Mouse (Mus musculus) midbrain, postnatal 0 days (tissue): ENCODE results near the gene Rnf41. TPM values are rescaled to one million over a fixed set of nuclear protein-coding genes. Genes with fewer than 3 reads are reported as not detected.

Experiments
- ATAC-seq: fragments of 200-750 bp; cut with Nextera tagmentation; 2 replicates; pipeline ENCODE4 v1.8.0; 2017; ENCODE audit warnings: moderate number of reproducible peaks, mild to moderate bottlenecking, moderate TSS enrichment, moderate library complexity; ENCODE audit not compliant: low FRiP score
- DNase-seq: peaks from one replicate; pipeline ENCODE4 v3.0.0-alpha.2; 2015; ENCODE audit warnings: low spot score
- H3K27ac ChIP-seq: fragments of 300-500 bp; sonication (generic); 2 replicates; pipeline ENCODE4 v1.5.1; 2014; ENCODE audit warnings: low read depth, mild to moderate bottlenecking, low read length, mixed read lengths
- H3K27me3 ChIP-seq: fragments of 300-500 bp; sonication (generic); 2 replicates; pipeline ENCODE4 v1.6.1; 2014; ENCODE audit warnings: low read length, control low read depth, mixed read lengths; ENCODE audit not compliant: insufficient read depth
- H3K36me3 ChIP-seq: fragments of 300-500 bp; sonication (generic); 2 replicates; pipeline ENCODE4 v1.6.1; 2014; ENCODE audit warnings: low read length, control low read depth, mixed read lengths; ENCODE audit not compliant: insufficient read depth
- H3K4me1 ChIP-seq: fragments of 300-500 bp; sonication (generic); 2 replicates; pipeline ENCODE4 v1.6.1; 2014; ENCODE audit warnings: mild to moderate bottlenecking, control low read depth, antibody characterized with exemption, low read length, mixed read lengths; ENCODE audit not compliant: insufficient read depth
- H3K4me2 ChIP-seq: fragments of 300-500 bp; sonication (generic); 2 replicates; pipeline ENCODE4 v1.6.1; 2014; ENCODE audit warnings: low read depth, mild to moderate bottlenecking, low read length, mixed read lengths; ENCODE audit not compliant: poor library complexity, severe bottlenecking
- H3K4me3 ChIP-seq: fragments of 300-500 bp; sonication (generic); 2 replicates; pipeline ENCODE4 v1.5.1; 2014; ENCODE audit warnings: low read depth, mild to moderate bottlenecking, low read length, moderate library complexity
- H3K9ac ChIP-seq: fragments of 300-500 bp; sonication (generic); replicated peaks from 2 replicates; pipeline ENCODE4 v1.6.1; 2014; ENCODE audit warnings: mild to moderate bottlenecking, low read length, moderate library complexity, mixed read lengths; ENCODE audit not compliant: poor library complexity, severe bottlenecking
- H3K9me3 ChIP-seq: fragments of 300-500 bp; sonication (generic); 2 replicates; pipeline ENCODE4 v1.6.1; 2016; ENCODE audit warnings: low read length, control low read depth
- CTCF ChIP-seq: IDR thresholded peaks from 2 replicates; pipeline ENCODE4 v1.5.1; 2016; ENCODE audit warnings: antibody characterized with exemption, mild to moderate bottlenecking
- WGBS: fragments of 180-500 bp; shearing (Covaris S2); extraction: QIAGEN DNeasy Blood & Tissue Kit; methylation state at CpG from one replicate; pipeline ENCODE4 v1.1.7; 2014; 5-methylcytosine and 5-hydroxymethylcytosine counted together
- polyA plus RNA-seq: library from polyadenylated mRNA; unstranded; fragments of >200 nt; fragmentation: Nextera tagmentation; extraction: Ambion mirVana; gene quantifications from 2 replicates; pipeline ENCODE4 v1.2.1, GENCODE M21; 2015
- total RNA-seq: library from RNA; depleted of rRNA; stranded (reverse); fragments of >200 nt; gene quantifications from 2 replicates; pipeline ENCODE4 v1.2.3, GENCODE M21; 2014

Rnf41 gene
- total and polyA plus RNA-seq, 2 experiments from 2014 or later: 91.6 to 94.3 TPM

DNA sequence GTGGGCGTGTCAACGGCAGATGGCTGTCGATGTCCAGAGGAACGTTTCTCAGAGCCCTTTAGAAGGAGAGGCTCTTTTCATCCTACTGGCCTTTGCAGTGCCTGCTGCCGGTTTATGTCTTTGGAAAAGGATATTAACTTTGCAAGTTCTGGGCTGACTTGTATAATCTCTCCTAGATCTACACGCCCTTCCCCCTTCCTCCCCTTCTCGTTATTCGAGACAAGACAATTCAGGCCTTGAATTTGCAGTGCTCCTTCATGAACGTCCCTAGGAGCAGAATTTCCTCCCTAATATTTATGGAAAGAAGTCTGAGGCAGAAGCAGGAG is 42.3 kb upstream of the Rnf41 start:
- no peak for ATAC-seq
- WGBS: 2% methylated on average over 9 of the region's 9 CpGs
- Histone ChIP-seq H3K4me3 (peak overlapping the region; percentile 68), H3K9me3 (no peaks in the 10 kb centered on the region), H3K36me3 (no peaks in the 10 kb centered on the region), H3K4me1 (no peaks in the 10 kb centered on the region), H3K27ac (peak overlapping the region; percentile 96), H3K4me2 (peak overlapping the region; percentile 91), H3K27me3 (no peaks in the 10 kb centered on the region), H3K9ac (peak overlapping the region; percentile 77)
- no peak for TF ChIP-seq CTCF
- no peak for DNase-seq

DNA sequence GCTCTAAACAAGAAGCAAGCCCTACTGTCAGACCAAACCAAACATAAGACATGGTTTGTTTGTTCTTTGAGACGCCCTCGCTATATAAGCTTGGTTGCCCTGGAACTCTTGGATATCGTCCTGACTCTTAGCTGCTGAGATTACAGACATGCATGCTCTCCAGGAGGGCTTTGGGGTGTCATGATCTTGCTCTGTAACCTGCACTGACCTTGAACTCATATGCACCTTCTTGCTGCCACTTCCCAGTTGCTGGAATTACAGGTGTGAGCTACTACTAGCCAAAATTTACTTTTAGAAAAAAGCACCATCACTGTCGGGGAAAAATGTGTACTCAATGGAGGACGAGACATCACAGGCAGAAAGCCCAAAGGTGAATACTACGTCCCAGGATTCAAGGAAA is 41.9 kb upstream of the Rnf41 start:
- ATAC-seq: no peak
- Histone ChIP-seq H3K4me1 (no peaks in the 10 kb centered on the region), H3K4me3 (peak overlapping the region; percentile 68), H3K9ac (peak overlapping the region; percentile 77), H3K9me3 (no peaks in the 10 kb centered on the region), H3K27ac (peak overlapping the region; percentile 96), H3K27me3 (no peaks in the 10 kb centered on the region), H3K36me3 (no peaks in the 10 kb centered on the region), H3K4me2 (peak overlapping the region; percentile 91)
- TF ChIP-seq CTCF: no peak
- no peak for DNase-seq
- 77% methylated on average over 6 of the region's 6 CpGs for WGBS

DNA sequence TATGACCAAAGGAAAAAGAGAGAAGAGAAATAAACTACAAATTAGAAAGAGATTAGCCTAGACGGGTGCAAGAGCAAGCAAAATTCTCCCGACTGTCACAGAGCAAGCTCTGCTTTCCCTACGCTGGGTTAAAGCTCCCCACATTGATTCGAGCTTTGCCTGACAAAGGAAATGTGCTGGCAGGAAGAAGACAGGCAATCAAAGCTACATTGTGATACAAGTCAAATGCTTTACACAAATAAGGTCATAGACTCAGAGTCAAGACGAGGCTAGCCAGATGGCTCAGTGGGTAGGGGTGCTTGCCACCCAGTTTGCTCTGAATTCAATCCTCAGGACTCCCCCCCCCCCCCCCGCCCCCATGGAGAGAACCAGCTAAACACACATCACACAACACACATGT is 41.4 kb upstream of the Rnf41 start:
- H3K27me3 ChIP-seq: no peaks in the 10 kb centered on the region
- no peaks in the 10 kb centered on the region for H3K36me3 ChIP-seq
- H3K27ac ChIP-seq: peak overlapping the region; percentile 96; the same call in 1 of the 2 replicates
- H3K9ac ChIP-seq: no peak overlapping the region
- WGBS: 51% methylated on average over 5 of the region's 6 CpGs
- DNase-seq (no peak), ATAC-seq (no peak)
- no peak overlapping the region for H3K4me3 ChIP-seq
- no peak overlapping the region for H3K4me2 ChIP-seq
- no peak for TF ChIP-seq CTCF
- H3K9me3 ChIP-seq: no peaks in the 10 kb centered on the region
- no peaks in the 10 kb centered on the region for H3K4me1 ChIP-seq

DNA sequence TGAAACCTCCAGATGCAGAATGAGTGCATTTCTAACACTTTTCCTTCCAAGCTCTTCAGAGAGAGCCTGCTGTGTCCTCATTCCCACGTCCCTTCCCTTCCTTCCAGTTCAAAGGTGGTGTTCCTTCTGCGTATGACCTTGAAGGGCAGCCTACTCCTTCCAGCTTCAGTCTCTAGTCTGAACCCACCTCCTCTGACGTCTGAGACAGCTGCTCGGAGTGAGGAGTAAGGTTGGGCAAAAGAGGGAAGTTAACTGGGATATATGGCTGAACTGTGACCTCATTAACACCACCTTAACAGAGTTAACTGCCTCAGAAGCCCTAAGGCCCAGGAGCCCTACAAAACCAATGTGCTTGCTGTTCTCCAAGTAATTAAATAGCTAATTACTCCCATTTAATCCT is 40.9 kb upstream of the Rnf41 start:
- no peak overlapping the region for H3K27ac ChIP-seq
- no peak overlapping the region for H3K4me2 ChIP-seq
- H3K36me3 ChIP-seq: no peaks in the 10 kb centered on the region
- H3K27me3 ChIP-seq: no peaks in the 10 kb centered on the region
- no peaks in the 10 kb centered on the region for H3K9me3 ChIP-seq
- TF ChIP-seq CTCF: no peak
- 53% methylated on average over 4 of the region's 4 CpGs for WGBS
- no peak overlapping the region for H3K9ac ChIP-seq
- no peaks in the 10 kb centered on the region for H3K4me1 ChIP-seq
- no peak for ATAC-seq
- no peak for DNase-seq
- H3K4me3 ChIP-seq: no peak overlapping the region

DNA sequence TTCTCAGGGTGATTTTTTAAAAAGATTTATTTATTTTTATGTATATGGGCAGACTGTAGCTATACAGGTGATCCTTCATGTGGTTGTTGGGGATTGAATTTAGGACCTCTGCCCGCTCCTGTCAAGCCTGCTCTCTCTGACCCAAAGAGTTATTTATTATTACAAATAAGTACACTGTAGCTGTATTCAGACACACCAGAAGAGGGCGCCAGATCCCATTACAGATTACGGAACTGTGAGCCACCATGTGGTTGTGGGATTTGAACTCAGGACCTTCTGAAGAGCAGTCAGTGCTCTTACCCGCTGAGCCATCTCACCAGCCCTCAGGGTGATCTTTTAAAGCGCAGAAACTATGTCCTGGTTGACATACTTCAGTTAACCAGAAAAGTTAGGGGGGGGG is 39.3 kb upstream of the Rnf41 start:
- H3K4me3 ChIP-seq: no peak overlapping the region

DNA sequence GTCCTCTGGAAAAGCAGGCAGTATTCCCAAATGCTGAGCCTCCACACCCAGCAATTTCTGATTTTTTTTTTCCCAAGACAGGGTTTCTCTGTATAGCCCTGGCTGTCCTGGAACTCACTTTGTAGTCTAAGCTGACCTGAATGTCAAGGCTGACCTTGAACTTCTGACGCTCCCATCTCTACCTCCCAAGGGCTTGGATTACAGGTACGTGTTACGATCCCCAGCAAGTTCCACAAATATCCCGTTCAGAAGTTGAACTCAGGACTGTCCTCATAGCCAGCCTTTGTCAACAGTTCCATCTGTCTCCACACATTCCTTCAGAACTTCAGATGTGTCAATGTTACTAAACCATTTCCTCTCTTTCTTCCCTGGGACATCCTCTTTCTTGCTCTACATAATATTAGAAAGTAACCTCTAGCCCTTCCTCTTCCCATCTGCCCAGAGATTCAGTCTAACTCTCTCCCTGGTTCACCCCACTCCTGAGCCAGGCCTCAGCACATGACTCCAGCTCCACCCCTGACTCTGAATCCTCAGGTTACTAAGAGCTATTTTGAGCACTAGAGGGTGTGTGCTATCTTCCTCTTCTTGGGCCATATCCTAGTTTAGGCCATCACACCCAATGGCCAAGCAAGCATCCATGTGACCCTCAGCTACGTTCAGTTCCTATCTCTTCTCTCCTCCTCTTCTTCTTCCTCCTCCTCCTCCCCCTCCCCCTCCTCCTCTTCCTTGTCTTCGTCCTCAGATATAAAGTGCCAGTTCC is 38.3 kb upstream of the Rnf41 start:
- Histone ChIP-seq H3K27me3 (no peaks in the 10 kb centered on the region), H3K9ac (no peak overlapping the region), H3K4me2 (no peak overlapping the region), H3K27ac (no peak overlapping the region), H3K9me3 (no peaks in the 10 kb centered on the region), H3K4me1 (0 out of 2 replicates have a peak, but pooled peaks cover 4% of the 10 kb centered on the region), H3K4me3 (no peak overlapping the region), H3K36me3 (no peaks in the 10 kb centered on the region)
- TF ChIP-seq CTCF: no peak
- 87% methylated on average over 6 of the region's 6 CpGs for WGBS
- ATAC-seq: no peak
- DNase-seq: no peak

More for the DNA sequence above, 39.3 kb upstream of the Rnf41 start:
- Histone ChIP-seq H3K4me2 (no peak overlapping the region), H3K9ac (no peak overlapping the region), H3K27ac (no peak overlapping the region), H3K36me3 (no peaks in the 10 kb centered on the region), H3K27me3 (no peaks in the 10 kb centered on the region), H3K4me1 (0 out of 2 replicates have a peak, but pooled peaks cover 4% of the 10 kb centered on the region), H3K9me3 (no peaks in the 10 kb centered on the region)
- ATAC-seq (no peak), DNase-seq (no peak)
- peak; percentile 46 for TF ChIP-seq CTCF
- WGBS: 84% methylated on average over 5 of the region's 5 CpGs
